Mouse (Mus musculus): ENCODE measurements at regions not wholly inside any gene's neighbourhood (a gene's known extent, or its start where the extent isn't known, plus 50 kb on each side); places are given as distances from the start of the nearest gene placed in this dataset.

- no peak overlapping the region for H3K27ac ChIP-seq (ENCODE audit: low read depth, low read length)
- H3K4me2 ChIP-seq = no peak overlapping the region
- no peaks in the 10 kb centered on the region for H3K9me3 ChIP-seq (replicated peaks; ENCODE audit: control insufficient read depth, low read length)
- no peaks in the 10 kb centered on the region for H3K36me3 ChIP-seq (ENCODE audit: control insufficient read depth, insufficient read depth, low read length)
- no peak overlapping the region for H3K4me3 ChIP-seq (ENCODE audit: low read depth, low read length)
- ATAC-seq (replicated peaks; ENCODE audit: insufficient number of reproducible peaks, low FRiP score, low TSS enrichment) = no peak
- no peak overlapping the region for H3K9ac ChIP-seq (ENCODE audit: low read depth, low read length)
- H3K4me1 ChIP-seq (ENCODE audit: control insufficient read depth, insufficient read depth, low read length) = no peaks in the 10 kb centered on the region
- no peaks in the 10 kb centered on the region for H3K27me3 ChIP-seq (ENCODE audit: control insufficient read depth, insufficient read depth, low read length)
- 72% methylated on average over 4 of the region's 5 CpGs for WGBS (ENCODE audit: insufficient replicate concordance)
Observed at GRCm38 (mm10) chr13:6395562-6396223, 152.3 kb upstream of the Pitrm1 start.

GRCm38 (mm10) chr13:6397648-6398047 lies 150.3 kb upstream of the Pitrm1 start:
- no peak for ATAC-seq (replicated peaks; ENCODE audit: insufficient number of reproducible peaks, low FRiP score, low TSS enrichment)
- WGBS (ENCODE audit: insufficient replicate concordance) = 86% methylated on average over 1 of the region's 1 CpGs

GRCm38 (mm10) chr13:6431821-6432220 lies 116.1 kb upstream of the Pitrm1 start:
- WGBS (ENCODE audit: insufficient replicate concordance) = 62% methylated on average over 4 of the region's 4 CpGs
- no peaks in the 10 kb centered on the region for H3K4me1 ChIP-seq (ENCODE audit: control insufficient read depth, insufficient read depth, low read length)
- no peak overlapping the region for H3K4me2 ChIP-seq
- no peak overlapping the region for H3K4me3 ChIP-seq (ENCODE audit: low read depth, low read length)
- no peaks in the 10 kb centered on the region for H3K36me3 ChIP-seq (ENCODE audit: control insufficient read depth, insufficient read depth, low read length)
- no peaks in the 10 kb centered on the region for H3K9me3 ChIP-seq (replicated peaks; ENCODE audit: control insufficient read depth, low read length)
- ATAC-seq (replicated peaks; ENCODE audit: insufficient number of reproducible peaks, low FRiP score, low TSS enrichment) = no peak
- no peak overlapping the region for H3K9ac ChIP-seq (ENCODE audit: low read depth, low read length)
- H3K27me3 ChIP-seq (ENCODE audit: control insufficient read depth, insufficient read depth, low read length) = no peaks in the 10 kb centered on the region
- H3K27ac ChIP-seq (ENCODE audit: low read depth, low read length) = no peak overlapping the region

More at GRCm38 (mm10) chr13:6397648-6398047, 150.3 kb upstream of the Pitrm1 start:
- Histone ChIP-seq H3K9me3 (replicated peaks; ENCODE audit: control insufficient read depth, low read length) (no peaks in the 10 kb centered on the region), H3K4me3 (ENCODE audit: low read depth, low read length) (no peak overlapping the region), H3K4me1 (ENCODE audit: control insufficient read depth, insufficient read depth, low read length) (no peaks in the 10 kb centered on the region), H3K36me3 (ENCODE audit: control insufficient read depth, insufficient read depth, low read length) (no peaks in the 10 kb centered on the region), H3K27ac (ENCODE audit: low read depth, low read length) (no peak overlapping the region), H3K9ac (ENCODE audit: low read depth, low read length) (no peak overlapping the region), H3K27me3 (ENCODE audit: control insufficient read depth, insufficient read depth, low read length) (no peaks in the 10 kb centered on the region), H3K4me2 (no peak overlapping the region)

GRCm38 (mm10) chr13:6446976-6447375 lies 101.0 kb upstream of the Pitrm1 start:
- no peaks in the 10 kb centered on the region for H3K36me3 ChIP-seq (ENCODE audit: control insufficient read depth, insufficient read depth, low read length)
- no peaks in the 10 kb centered on the region for H3K27me3 ChIP-seq (ENCODE audit: control insufficient read depth, insufficient read depth, low read length)
- H3K4me1 ChIP-seq (ENCODE audit: control insufficient read depth, insufficient read depth, low read length) = no peaks in the 10 kb centered on the region
- no peak overlapping the region for H3K4me2 ChIP-seq
- no peaks in the 10 kb centered on the region for H3K9me3 ChIP-seq (replicated peaks; ENCODE audit: control insufficient read depth, low read length)
- H3K27ac ChIP-seq (ENCODE audit: low read depth, low read length) = no peak overlapping the region
- no peak overlapping the region for H3K9ac ChIP-seq (ENCODE audit: low read depth, low read length)
- no peak overlapping the region for H3K4me3 ChIP-seq (ENCODE audit: low read depth, low read length)
- no peak for ATAC-seq (replicated peaks; ENCODE audit: insufficient number of reproducible peaks, low FRiP score, low TSS enrichment)

GRCm38 (mm10) chr13:6461363-6461762 lies 86.6 kb upstream of the Pitrm1 start:
- Histone ChIP-seq H3K27ac (ENCODE audit: low read depth, low read length) (no peak overlapping the region), H3K36me3 (ENCODE audit: control insufficient read depth, insufficient read depth, low read length) (no peaks in the 10 kb centered on the region), H3K4me3 (ENCODE audit: low read depth, low read length) (no peak overlapping the region), H3K9ac (ENCODE audit: low read depth, low read length) (no peak overlapping the region), H3K9me3 (replicated peaks; ENCODE audit: control insufficient read depth, low read length) (no peaks in the 10 kb centered on the region), H3K4me1 (ENCODE audit: control insufficient read depth, insufficient read depth, low read length) (no peaks in the 10 kb centered on the region), H3K27me3 (ENCODE audit: control insufficient read depth, insufficient read depth, low read length) (no peaks in the 10 kb centered on the region), H3K4me2 (no peak overlapping the region)
- 70% methylated on average over 6 of the region's 6 CpGs for WGBS (ENCODE audit: insufficient replicate concordance)
- no peak for ATAC-seq (replicated peaks; ENCODE audit: insufficient number of reproducible peaks, low FRiP score, low TSS enrichment)

- Histone ChIP-seq H3K4me3 (ENCODE audit: low read depth, low read length) (no peak overlapping the region), H3K9ac (ENCODE audit: low read depth, low read length) (no peak overlapping the region), H3K4me2 (no peak overlapping the region), H3K4me1 (ENCODE audit: control insufficient read depth, insufficient read depth, low read length) (no peaks in the 10 kb centered on the region), H3K27me3 (ENCODE audit: control insufficient read depth, insufficient read depth, low read length) (no peaks in the 10 kb centered on the region), H3K9me3 (replicated peaks; ENCODE audit: control insufficient read depth, low read length) (no peaks in the 10 kb centered on the region), H3K27ac (ENCODE audit: low read depth, low read length) (no peak overlapping the region), H3K36me3 (ENCODE audit: control insufficient read depth, insufficient read depth, low read length) (no peaks in the 10 kb centered on the region)
- 30% methylated on average over 9 of the region's 9 CpGs for WGBS (ENCODE audit: insufficient replicate concordance)
- ATAC-seq (replicated peaks; ENCODE audit: insufficient number of reproducible peaks, low FRiP score, low TSS enrichment) = no peak
Observed at GRCm38 (mm10) chr13:6465911-6466419, 82.0 kb upstream of the Pitrm1 start.

- WGBS (ENCODE audit: insufficient replicate concordance) = 61% methylated on average over 11 of the region's 11 CpGs
- Histone ChIP-seq H3K4me3 (ENCODE audit: low read depth, low read length) (no peak overlapping the region), H3K9ac (ENCODE audit: low read depth, low read length) (no peak overlapping the region), H3K27me3 (ENCODE audit: control insufficient read depth, insufficient read depth, low read length) (no peaks in the 10 kb centered on the region), H3K27ac (ENCODE audit: low read depth, low read length) (no peak overlapping the region), H3K4me1 (ENCODE audit: control insufficient read depth, insufficient read depth, low read length) (peaks cover 3% of the 10 kb centered on the region; the same call in 1 of the 2 replicates), H3K9me3 (replicated peaks; ENCODE audit: control insufficient read depth, low read length) (no peaks in the 10 kb centered on the region), H3K4me2 (no peak overlapping the region), H3K36me3 (ENCODE audit: control insufficient read depth, insufficient read depth, low read length) (no peaks in the 10 kb centered on the region)
- peak; percentile 43 for ATAC-seq (replicated peaks; ENCODE audit: insufficient number of reproducible peaks, low FRiP score, low TSS enrichment)
Observed at GRCm38 (mm10) chr13:6469446-6470227, 78.3 kb upstream of the Pitrm1 start.

- peaks cover 3% of the 10 kb centered on the region; the same call in 1 of the 2 replicates for H3K4me1 ChIP-seq (ENCODE audit: control insufficient read depth, insufficient read depth, low read length)
- no peak overlapping the region for H3K9ac ChIP-seq (ENCODE audit: low read depth, low read length)
- H3K9me3 ChIP-seq (replicated peaks; ENCODE audit: control insufficient read depth, low read length) = no peaks in the 10 kb centered on the region
- no peak for ATAC-seq (replicated peaks; ENCODE audit: insufficient number of reproducible peaks, low FRiP score, low TSS enrichment)
- H3K27me3 ChIP-seq (ENCODE audit: control insufficient read depth, insufficient read depth, low read length) = no peaks in the 10 kb centered on the region
- 78% methylated on average over 15 of the region's 15 CpGs for WGBS (ENCODE audit: insufficient replicate concordance)
- H3K36me3 ChIP-seq (ENCODE audit: control insufficient read depth, insufficient read depth, low read length) = no peaks in the 10 kb centered on the region
- no peak overlapping the region for H3K27ac ChIP-seq (ENCODE audit: low read depth, low read length)
- no peak overlapping the region for H3K4me2 ChIP-seq
- no peak overlapping the region for H3K4me3 ChIP-seq (ENCODE audit: low read depth, low read length)
Observed at GRCm38 (mm10) chr13:6470286-6471103, 77.5 kb upstream of the Pitrm1 start.
